Mouse (Mus musculus): ENCODE data around the gene Mkrn2os. TPM values are rescaled to one million over a fixed set of nuclear protein-coding genes. Genes with fewer than 3 reads are reported as not detected.
"Not testable (repeated sequence)": the region's sequence is repeated elsewhere in the genome, so short reads cannot be mapped to it uniquely, and the experiment has no call there.

Mkrn2os gene
- 0.07 and 0.36 TPM in 2 replicates for polyA plus RNA-seq (2016; fragmentation: Nextera tagmentation; extraction: Ambion mirVana)

- WGBS, result 55% methylated on average over 5 of the region's 5 CpGs
- H3K27me3 ChIP-seq (ENCODE audit: insufficient read depth, poor library complexity, severe bottlenecking), result 0 out of 2 replicates have a peak, but pooled peaks cover 4% of the 10 kb centered on the region
- H3K9me3 ChIP-seq, result no peaks in the 10 kb centered on the region
- H3K4me3 ChIP-seq, result no peak within 1 kb of the TSS
- no peaks in the 10 kb centered on the region for H3K36me3 ChIP-seq
- H3K4me1 ChIP-seq, result no peaks in the 10 kb centered on the region
- H3K27ac ChIP-seq, result no peak within 1 kb of the TSS
- no peak for DNase-seq (ENCODE audit: low spot score)
Measured at GRCm38 (mm10) chr6:115592458-115592857, at the start of gene Mkrn2os. Mkrn2os (minus strand) TSS chr6:115592576.

- not testable (repeated sequence) for H3K4me1 ChIP-seq; H3K9me3 ChIP-seq; H3K27me3 ChIP-seq (ENCODE audit: insufficient read depth, poor library complexity, severe bottlenecking); H3K4me3 ChIP-seq; DNase-seq (ENCODE audit: low spot score); H3K27ac ChIP-seq
- peaks cover 58% of the 10 kb centered on the region for H3K36me3 ChIP-seq
- WGBS, result 92% methylated on average over 7 of the region's 7 CpGs
Measured at GRCm38 (mm10) chr6:115638188-115638587, 45.8 kb upstream of the Mkrn2os start.

- no peak overlapping the region for H3K4me3 ChIP-seq
- H3K27ac ChIP-seq, result no peak overlapping the region
- no peaks in the 10 kb centered on the region for H3K27me3 ChIP-seq (ENCODE audit: insufficient read depth, poor library complexity, severe bottlenecking)
- H3K36me3 ChIP-seq, result peaks cover 90% of the 10 kb centered on the region
- no peaks in the 10 kb centered on the region for H3K9me3 ChIP-seq
- WGBS, result 90% methylated on average over 2 of the region's 2 CpGs
- DNase-seq (ENCODE audit: low spot score), result no peak
- no peaks in the 10 kb centered on the region for H3K4me1 ChIP-seq
Measured at GRCm38 (mm10) chr6:115634015-115634414, 41.6 kb upstream of the Mkrn2os start.

GRCm38 (mm10) chr6:115631056-115631795 lies 38.9 kb upstream of the Mkrn2os start:
- WGBS, result 83% methylated on average over 3 of the region's 3 CpGs
- H3K27ac ChIP-seq, result no peak overlapping the region
- peaks cover 94% of the 10 kb centered on the region for H3K36me3 ChIP-seq
- no peak overlapping the region for H3K4me3 ChIP-seq
- H3K9me3 ChIP-seq, result no peaks in the 10 kb centered on the region
- no peaks in the 10 kb centered on the region for H3K27me3 ChIP-seq (ENCODE audit: insufficient read depth, poor library complexity, severe bottlenecking)
- no peaks in the 10 kb centered on the region for H3K4me1 ChIP-seq
- DNase-seq (ENCODE audit: low spot score), result no peak

- DNase-seq (ENCODE audit: low spot score), result no peak
- Histone ChIP-seq H3K27me3 (ENCODE audit: insufficient read depth, poor library complexity, severe bottlenecking) (no peaks in the 10 kb centered on the region), H3K4me3 (no peak overlapping the region), H3K27ac (no peak overlapping the region), H3K4me1 (no peaks in the 10 kb centered on the region; the same call in 1 of the 2 replicates), H3K36me3 (peaks cover 97% of the 10 kb centered on the region), H3K9me3 (no peaks in the 10 kb centered on the region)
- WGBS, result 89% methylated on average over 5 of the region's 5 CpGs
Measured at GRCm38 (mm10) chr6:115626121-115626520, 33.7 kb upstream of the Mkrn2os start.

GRCm38 (mm10) chr6:115620942-115621341 lies 28.6 kb upstream of the Mkrn2os start:
- Histone ChIP-seq H3K4me3 (no peak overlapping the region), H3K36me3 (peaks cover 99% of the 10 kb centered on the region), H3K9me3 (no peaks in the 10 kb centered on the region), H3K27ac (no peak overlapping the region), H3K27me3 (ENCODE audit: insufficient read depth, poor library complexity, severe bottlenecking) (no peaks in the 10 kb centered on the region), H3K4me1 (no peaks in the 10 kb centered on the region; the same call in 1 of the 2 replicates)
- 80% methylated on average over 1 of the region's 1 CpGs for WGBS
- no peak for DNase-seq (ENCODE audit: low spot score)

GRCm38 (mm10) chr6:115619818-115620217 lies 27.4 kb upstream of the Mkrn2os start:
- H3K27ac ChIP-seq, result no peak overlapping the region
- H3K4me1 ChIP-seq, result no peaks in the 10 kb centered on the region
- WGBS, result 92% methylated on average over 10 of the region's 10 CpGs
- no peak overlapping the region for H3K4me3 ChIP-seq
- no peaks in the 10 kb centered on the region for H3K9me3 ChIP-seq
- DNase-seq (ENCODE audit: low spot score), result no peak
- H3K27me3 ChIP-seq (ENCODE audit: insufficient read depth, poor library complexity, severe bottlenecking), result no peaks in the 10 kb centered on the region
- peaks cover 99% of the 10 kb centered on the region for H3K36me3 ChIP-seq

- no peak overlapping the region for H3K27ac ChIP-seq
- no peaks in the 10 kb centered on the region for H3K27me3 ChIP-seq (ENCODE audit: insufficient read depth, poor library complexity, severe bottlenecking)
- no peak overlapping the region for H3K4me3 ChIP-seq
- no peaks in the 10 kb centered on the region for H3K9me3 ChIP-seq
- peaks cover 95% of the 10 kb centered on the region for H3K36me3 ChIP-seq
- no peak for DNase-seq (ENCODE audit: low spot score)
- no peaks in the 10 kb centered on the region for H3K4me1 ChIP-seq
- 89% methylated on average over 3 of the region's 3 CpGs for WGBS
Measured at GRCm38 (mm10) chr6:115615983-115616382, 23.6 kb upstream of the Mkrn2os start.

- H3K27ac ChIP-seq, result no peak overlapping the region
- DNase-seq (ENCODE audit: low spot score), result no peak
- no peaks in the 10 kb centered on the region for H3K4me1 ChIP-seq
- H3K27me3 ChIP-seq (ENCODE audit: insufficient read depth, poor library complexity, severe bottlenecking), result no peaks in the 10 kb centered on the region
- H3K4me3 ChIP-seq, result no peak overlapping the region
- peaks cover 90% of the 10 kb centered on the region for H3K36me3 ChIP-seq
- no peaks in the 10 kb centered on the region for H3K9me3 ChIP-seq
Measured at GRCm38 (mm10) chr6:115613793-115614192, 21.4 kb upstream of the Mkrn2os start.

- Histone ChIP-seq H3K9me3 (no peaks in the 10 kb centered on the region), H3K4me3 (no peak overlapping the region), H3K36me3 (peaks cover 60% of the 10 kb centered on the region), H3K27ac (no peak overlapping the region), H3K4me1 (peaks cover 6% of the 10 kb centered on the region; the same call in 1 of the 2 replicates), H3K27me3 (ENCODE audit: insufficient read depth, poor library complexity, severe bottlenecking) (no peaks in the 10 kb centered on the region)
- DNase-seq (ENCODE audit: low spot score), result no peak
- 91% methylated on average over 5 of the region's 5 CpGs for WGBS
Measured at GRCm38 (mm10) chr6:115610301-115610700, 17.9 kb upstream of the Mkrn2os start.

- Histone ChIP-seq H3K4me3 (no peak overlapping the region), H3K4me1 (peaks cover 6% of the 10 kb centered on the region; the same call in 1 of the 2 replicates), H3K27ac (no peak overlapping the region), H3K27me3 (ENCODE audit: insufficient read depth, poor library complexity, severe bottlenecking) (no peaks in the 10 kb centered on the region), H3K36me3 (peaks cover 49% of the 10 kb centered on the region), H3K9me3 (no peaks in the 10 kb centered on the region)
- DNase-seq (ENCODE audit: low spot score), result no peak
- 66% methylated on average over 3 of the region's 3 CpGs for WGBS
Measured at GRCm38 (mm10) chr6:115609121-115609520, 16.7 kb upstream of the Mkrn2os start.

GRCm38 (mm10) chr6:115607429-115607828 lies 15.1 kb upstream of the Mkrn2os start:
- H3K9me3 ChIP-seq, result no peaks in the 10 kb centered on the region
- no peak overlapping the region for H3K27ac ChIP-seq
- H3K27me3 ChIP-seq (ENCODE audit: insufficient read depth, poor library complexity, severe bottlenecking), result no peaks in the 10 kb centered on the region
- WGBS, result 81% methylated on average over 4 of the region's 4 CpGs
- peaks cover 33% of the 10 kb centered on the region for H3K36me3 ChIP-seq
- peaks cover 15% of the 10 kb centered on the region for H3K4me1 ChIP-seq
- H3K4me3 ChIP-seq, result no peak overlapping the region
- no peak for DNase-seq (ENCODE audit: low spot score)

GRCm38 (mm10) chr6:115606461-115606860 lies 14.1 kb upstream of the Mkrn2os start:
- Histone ChIP-seq H3K27ac (no peak overlapping the region), H3K27me3 (ENCODE audit: insufficient read depth, poor library complexity, severe bottlenecking) (no peaks in the 10 kb centered on the region), H3K4me3 (no peak overlapping the region), H3K9me3 (no peaks in the 10 kb centered on the region), H3K4me1 (peaks cover 17% of the 10 kb centered on the region), H3K36me3 (peaks cover 26% of the 10 kb centered on the region)
- DNase-seq (ENCODE audit: low spot score), result no peak
- WGBS, result 82% methylated on average over 1 of the region's 1 CpGs

Measured in heart, embryonic 10.5 days (tissue).